Mouse (Mus musculus): ENCODE data around the gene Gm20812. TPM values are rescaled to one million over a fixed set of nuclear protein-coding genes. Genes with fewer than 3 reads are reported as not detected.
"Not testable (repeated sequence)": the region's sequence is repeated elsewhere in the genome, so short reads cannot be mapped to it uniquely, and the experiment has no call there.

Gene Gm20812
- not detected in 2 replicates for polyA plus RNA-seq (2015; fragmentation: Nextera tagmentation; extraction: Ambion mirVana)

DNA sequence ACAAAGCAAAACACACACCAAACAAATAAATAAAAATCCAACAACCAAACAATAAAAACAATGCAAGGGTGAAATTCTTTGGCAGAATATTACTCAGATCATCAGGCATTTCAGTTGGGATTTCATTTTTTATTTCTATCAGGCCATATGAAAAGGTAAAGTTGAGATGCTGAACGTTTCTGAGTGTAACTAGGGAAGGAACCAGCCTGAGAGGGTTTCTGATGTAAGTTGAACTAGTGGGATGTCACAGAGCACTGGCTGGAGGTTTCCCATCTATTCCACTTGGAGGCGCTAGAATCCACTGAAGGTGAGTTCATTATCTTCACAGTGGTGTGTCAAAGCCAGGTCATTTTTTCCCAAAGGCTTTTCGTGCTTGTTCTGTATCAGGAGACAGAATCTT lies at the start of gene Gm20812:
Gm20812 (plus strand) TSS at position 301 of the 400 bp plus-strand sequence.
- H3K4me3 ChIP-seq (ENCODE audit: low read depth, low read length); H3K27ac ChIP-seq (ENCODE audit: low read length); H3K9ac ChIP-seq (ENCODE audit: low read depth, low read length); H3K27me3 ChIP-seq (ENCODE audit: control insufficient read depth, insufficient read depth, low read depth, low read length); H3K36me3 ChIP-seq (ENCODE audit: control insufficient read depth, insufficient read depth); H3K9me3 ChIP-seq (replicated peaks; ENCODE audit: control insufficient read depth, low read length); H3K4me1 ChIP-seq (ENCODE audit: control insufficient read depth, low read depth, low read length); H3K4me2 ChIP-seq (ENCODE audit: low read depth, low read length); ATAC-seq (ENCODE audit: low read depth): not testable (repeated sequence)
- WGBS (ENCODE audit: insufficient replicate concordance) = no CpG with 5 or more reads among the region's 3 CpGs

Other genes starting within 250 kb of the Gm20812 start
- not detected in 2 replicates for gene Gm29554, start 108.0 kb upstream of the Gm20812 start, polyA plus RNA-seq (2015; fragmentation: Nextera tagmentation; extraction: Ambion mirVana)

All from liver, embryonic 16.5 days (tissue).